Mouse (Mus musculus): ENCODE data around the gene A530032D15Rik. TPM values are rescaled to one million over a fixed set of nuclear protein-coding genes. Genes with fewer than 3 reads are reported as not detected.
"Not testable (repeated sequence)": the region's sequence is repeated elsewhere in the genome, so short reads cannot be mapped to it uniquely, and the experiment has no call there.

The A530032D15Rik gene
- total RNA-seq, 4 experiments from 2014 or later, result 0.61 to 1.2 (median 0.89) TPM; not detected in 1

DNA sequence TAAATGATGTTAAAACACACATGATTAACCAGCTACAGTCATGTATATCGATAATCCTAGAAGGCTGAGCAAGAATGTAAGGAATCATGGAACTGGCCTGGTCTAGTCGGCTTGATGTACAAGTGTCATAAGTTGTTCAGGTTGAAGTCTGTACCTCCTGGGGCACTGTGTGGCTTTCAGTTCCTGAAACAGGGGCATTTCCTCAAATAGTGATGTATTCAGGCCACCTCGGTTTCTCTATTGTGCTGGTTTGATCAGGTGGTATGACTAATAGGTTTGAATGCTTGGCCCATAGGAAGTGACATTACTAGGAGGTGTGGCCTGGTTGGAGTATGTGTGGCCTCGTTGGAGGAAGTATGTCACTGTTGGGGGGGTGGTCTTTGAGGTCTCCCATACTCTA lies 75.3 kb downstream of the A530032D15Rik start:
- not testable (repeated sequence) for DNase-seq

DNA sequence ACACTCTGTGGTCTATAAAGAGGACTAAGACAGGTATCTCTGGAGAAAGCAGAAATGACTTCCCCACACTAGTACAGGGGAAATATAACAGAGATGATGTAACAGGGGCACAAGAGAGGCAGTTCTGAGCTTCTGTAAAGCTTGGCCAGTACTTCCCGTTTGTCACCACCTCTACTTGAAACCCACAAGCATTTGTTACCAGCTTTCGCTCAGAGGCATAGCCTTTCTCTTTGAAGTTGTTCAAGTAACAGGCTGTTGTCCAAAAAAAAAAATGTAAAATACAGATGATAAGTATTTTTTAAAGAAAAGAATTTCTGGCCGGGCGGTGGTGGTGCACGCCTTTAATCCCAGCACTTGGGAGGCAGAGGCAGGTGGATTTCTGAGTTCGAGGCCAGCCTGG lies 76.0 kb downstream of the A530032D15Rik start:
- not testable (repeated sequence) for DNase-seq

Other genes with a start within 250 kb of the A530032D15Rik start
- 10 to 100 TPM in 2 of 4 experiments, 1 to 10 TPM in 2; 3.8 to 19.2 (median 11.4) TPM for gene Slc16a14, start 174.7 kb downstream of the A530032D15Rik start, total RNA-seq (2022)
- gene Gm10553, start 9.7 kb downstream of the A530032D15Rik start, total RNA-seq (2022), result not detected
- 1 to 10 TPM; 1.5 to 4.7 (median 2.2) TPM for gene C130026I21Rik, start 160.7 kb upstream of the A530032D15Rik start, total RNA-seq (2022)

All from adrenal gland, adult 8-10 months (tissue).